Mouse (Mus musculus) liver, embryonic 16.5 days (tissue): ENCODE measurements around the gene Olfr1246. TPM values are rescaled to one million over a fixed set of nuclear protein-coding genes. Genes with fewer than 3 reads are reported as not detected.
"Not testable (repeated sequence)": the region's sequence is repeated elsewhere in the genome, so short reads cannot be mapped to it uniquely, and the experiment has no call there.

Experiments
- ATAC-seq: fragments of 200-750 bp; cut with Nextera tagmentation; 2 replicates; pipeline ENCODE4 v1.8.0; 2017; ENCODE audit warnings: low read depth, mild to moderate bottlenecking, moderate number of reproducible peaks, moderate library complexity
- H3K27ac ChIP-seq: fragments of 300-500 bp; sonication (generic); 2 replicates; pipeline ENCODE4 v1.5.1; 2014; ENCODE audit warnings: mild to moderate bottlenecking, low read length
- H3K27me3 ChIP-seq: fragments of 300-500 bp; sonication (generic); 2 replicates; pipeline ENCODE4 v1.6.1; 2014; ENCODE audit warnings: low read depth, low read length, mixed read lengths; ENCODE audit not compliant: control insufficient read depth, insufficient read depth
- H3K36me3 ChIP-seq: fragments of 300-500 bp; sonication (generic); 2 replicates; pipeline ENCODE4 v1.6.1; 2014; ENCODE audit warnings: mild to moderate bottlenecking; ENCODE audit not compliant: control insufficient read depth, insufficient read depth
- H3K4me1 ChIP-seq: fragments of 300-500 bp; sonication (generic); 2 replicates; pipeline ENCODE4 v1.6.1; 2014; ENCODE audit warnings: low read depth, low read length, mixed read lengths; ENCODE audit not compliant: control insufficient read depth
- H3K4me2 ChIP-seq: fragments of 300-500 bp; sonication (generic); 2 replicates; pipeline ENCODE4 v1.6.1; 2014; ENCODE audit warnings: low read depth, low read length, mixed read lengths
- H3K4me3 ChIP-seq: fragments of 300-500 bp; sonication (generic); 2 replicates; pipeline ENCODE4 v1.5.1; 2014; ENCODE audit warnings: low read depth, mild to moderate bottlenecking, low read length
- H3K9ac ChIP-seq: fragments of 300-500 bp; sonication (generic); 2 replicates; pipeline ENCODE4 v1.6.1; 2014; ENCODE audit warnings: low read depth, low read length
- H3K9me3 ChIP-seq: fragments of 300-500 bp; sonication (generic); replicated peaks from 2 replicates; pipeline ENCODE4 v1.6.1; 2016; ENCODE audit warnings: low read length; ENCODE audit not compliant: control insufficient read depth
- WGBS: fragments of 180-500 bp; shearing (Covaris S2); extraction: QIAGEN DNeasy Blood & Tissue Kit; methylation state at CpG from one replicate; pipeline ENCODE4 v1.1.7; 2014; ENCODE audit not compliant: insufficient replicate concordance; 5-methylcytosine and 5-hydroxymethylcytosine counted together
- polyA plus RNA-seq: library from polyadenylated mRNA; unstranded; fragments of >200 nt; fragmentation: Nextera tagmentation; extraction: Ambion mirVana; gene quantifications from 2 replicates; pipeline ENCODE4 v1.2.1, GENCODE M21; 2015

Olfr1246 gene
- not detected in 2 replicates for polyA plus RNA-seq

- Histone ChIP-seq H3K36me3 (no peaks in the 10 kb centered on the region), H3K9me3 (no peaks in the 10 kb centered on the region), H3K27ac (no peak within 1 kb of the TSS), H3K4me2 (no peak within 1 kb of the TSS), H3K4me1 (no peaks in the 10 kb centered on the region), H3K4me3 (no peak within 1 kb of the TSS), H3K27me3 (no peaks in the 10 kb centered on the region), H3K9ac (no peak within 1 kb of the TSS)
- no peak for ATAC-seq
- whole genome bisulfite sequencing = 40% methylated on average over 2 of the region's 2 CpGs
Measured at GRCm38 (mm10) chr2:89593057-89593456, at the start of gene Olfr1246. TSS of gene Olfr1246 (minus strand) at chr2:89593157.

- ATAC-seq = no peak
- 60% methylated on average over 2 of the region's 2 CpGs for WGBS
- no peaks in the 10 kb centered on the region for H3K36me3 ChIP-seq
Measured at GRCm38 (mm10) chr2:89634883-89635282, 41.9 kb upstream of the Olfr1246 start, which contains the start of gene Olfr1249. TSS of gene Olfr1249 (minus strand) at chr2:89634983.

GRCm38 (mm10) chr2:89618145-89618544 lies 25.2 kb upstream of the Olfr1246 start, which contains the start of gene Olfr1248:
TSS of gene Olfr1248 (minus strand) at chr2:89618245.
- H3K4me3 ChIP-seq, H3K4me1 ChIP-seq, H3K27me3 ChIP-seq, H3K4me2 ChIP-seq, ATAC-seq, H3K9ac ChIP-seq, H3K36me3 ChIP-seq, H3K9me3 ChIP-seq, H3K27ac ChIP-seq: not testable (repeated sequence)
- WGBS = 79% methylated on average over 1 of the region's 1 CpGs

More at GRCm38 (mm10) chr2:89634883-89635282, 41.9 kb upstream of the Olfr1246 start, which contains the start of gene Olfr1249:
- H3K27me3 ChIP-seq = no peaks in the 10 kb centered on the region
- H3K9me3 ChIP-seq = no peaks in the 10 kb centered on the region
- no peak within 1 kb of the TSS for H3K27ac ChIP-seq
- H3K9ac ChIP-seq = no peak within 1 kb of the TSS
- no peak within 1 kb of the TSS for H3K4me2 ChIP-seq
- no peaks in the 10 kb centered on the region for H3K4me1 ChIP-seq
- H3K4me3 ChIP-seq = no peak within 1 kb of the TSS

GRCm38 (mm10) chr2:89614030-89614429 lies 21.1 kb upstream of the Olfr1246 start, which contains the start of gene Olfr1247:
TSS of gene Olfr1247 (minus strand) at chr2:89614130.
- no peak within 1 kb of the TSS for H3K4me3 ChIP-seq
- ATAC-seq = no peak
- H3K27me3 ChIP-seq = no peaks in the 10 kb centered on the region
- no peaks in the 10 kb centered on the region for H3K36me3 ChIP-seq
- no peaks in the 10 kb centered on the region for H3K4me1 ChIP-seq
- no peak within 1 kb of the TSS for H3K4me2 ChIP-seq
- H3K9ac ChIP-seq = no peak within 1 kb of the TSS
- 75% methylated on average over 2 of the region's 2 CpGs for WGBS
- H3K9me3 ChIP-seq = no peaks in the 10 kb centered on the region
- H3K27ac ChIP-seq = no peak within 1 kb of the TSS

- 52% methylated on average over 1 of the region's 1 CpGs for WGBS
- Histone ChIP-seq H3K9ac (no peak within 1 kb of the TSS), H3K36me3 (no peaks in the 10 kb centered on the region), H3K4me1 (no peaks in the 10 kb centered on the region), H3K27ac (no peak within 1 kb of the TSS), H3K4me2 (no peak within 1 kb of the TSS), H3K27me3 (no peaks in the 10 kb centered on the region), H3K9me3 (no peaks in the 10 kb centered on the region), H3K4me3 (no peak within 1 kb of the TSS)
- ATAC-seq = no peak
Measured at GRCm38 (mm10) chr2:89578347-89578746, 14.6 kb downstream of the Olfr1246 start, which contains the start of gene Olfr1245. TSS of gene Olfr1245 (minus strand) at chr2:89578447.

GRCm38 (mm10) chr2:89562706-89563105 lies 30.3 kb downstream of the Olfr1246 start:
- not testable (repeated sequence) for ATAC-seq, H3K4me3 ChIP-seq, H3K27me3 ChIP-seq, H3K9ac ChIP-seq, H3K4me2 ChIP-seq, H3K9me3 ChIP-seq, H3K36me3 ChIP-seq, H3K4me1 ChIP-seq, H3K27ac ChIP-seq
- WGBS = 34% methylated on average over 2 of the region's 2 CpGs

- Histone ChIP-seq H3K27me3 (no peaks in the 10 kb centered on the region), H3K9me3 (no peaks in the 10 kb centered on the region), H3K27ac (no peak overlapping the region), H3K4me2 (no peak overlapping the region), H3K9ac (no peak overlapping the region), H3K36me3 (no peaks in the 10 kb centered on the region), H3K4me1 (no peaks in the 10 kb centered on the region), H3K4me3 (no peak overlapping the region)
- 39% methylated on average over 2 of the region's 2 CpGs for WGBS
- no peak for ATAC-seq
Measured at GRCm38 (mm10) chr2:89544516-89544915, 48.4 kb downstream of the Olfr1246 start.

GRCm38 (mm10) chr2:89539923-89540322 lies 53.0 kb downstream of the Olfr1246 start:
- Histone ChIP-seq H3K27ac (no peak overlapping the region), H3K4me2 (no peak overlapping the region), H3K27me3 (no peaks in the 10 kb centered on the region), H3K36me3 (no peaks in the 10 kb centered on the region), H3K9me3 (no peaks in the 10 kb centered on the region), H3K9ac (no peak overlapping the region), H3K4me1 (no peaks in the 10 kb centered on the region), H3K4me3 (no peak overlapping the region)
- 38% methylated on average over 1 of the region's 1 CpGs for WGBS
- no peak for ATAC-seq
